Mouse (Mus musculus) gastrocnemius, postnatal 10 days (tissue): ENCODE results near the gene Gprasp2. TPM values are rescaled to one million over a fixed set of nuclear protein-coding genes. Genes with fewer than 3 reads are reported as not detected.
"Not testable (repeated sequence)": the region's sequence is repeated elsewhere in the genome, so short reads cannot be mapped to it uniquely, and the experiment has no call there.

Experiments
- DNase-seq: peaks from one replicate; pipeline ENCODE4 v3.0.0; 2021; ENCODE audit warnings: mixed read lengths
- long read RNA-seq, 2 experiments: library from polyadenylated mRNA; stranded (forward); transcript quantifications; one replicate each; pipeline ENCODE4 v2.0.0; 2021
- total RNA-seq, 2 experiments: library from RNA; stranded (reverse); gene quantifications; 2 replicates each; pipeline ENCODE4 v1.2.3; 2021

Gene Gprasp2
- total RNA-seq, result 1 to 10 TPM; 5.6 to 6.3 TPM
- long read RNA-seq, experiment 1, partial matches to known transcripts, result 0 of 4 reads
- long read RNA-seq, experiment 1, other reads (novel, unspliced or antisense), result 4 of 4 reads
- long read RNA-seq, experiment 2, partial matches to known transcripts, result 0 of 5 reads
- long read RNA-seq, experiment 2, other reads (novel, unspliced or antisense), result 5 of 5 reads

- peak; percentile 6 for DNase-seq
Measured at GRCm38 (mm10) chrX:135838521-135839360, at the start of gene Gprasp2. Gene Gprasp2 (plus strand): TSS chrX:135839034.

- DNase-seq, result no peak
Measured at GRCm38 (mm10) chrX:135791536-135791935, 47.3 kb upstream of the Gprasp2 start.

GRCm38 (mm10) chrX:135792326-135792725 is 46.5 kb upstream of the Gprasp2 start:
- DNase-seq, result no peak

GRCm38 (mm10) chrX:135795591-135796304 is 43.1 kb upstream of the Gprasp2 start:
- DNase-seq, result peak; percentile 27

- not testable (repeated sequence) for DNase-seq
Measured at GRCm38 (mm10) chrX:135796305-135797211, 42.3 kb upstream of the Gprasp2 start.

- peak; percentile 23 for DNase-seq
Measured at GRCm38 (mm10) chrX:135797212-135797644, 41.6 kb upstream of the Gprasp2 start, which contains the start of gene Bhlhb9. Gene Bhlhb9 (plus strand): TSS chrX:135797594.

GRCm38 (mm10) chrX:135804149-135804548 is 34.7 kb upstream of the Gprasp2 start:
- no peak for DNase-seq

- DNase-seq, result peak; percentile 11
Measured at GRCm38 (mm10) chrX:135805780-135806179, 33.1 kb upstream of the Gprasp2 start.

GRCm38 (mm10) chrX:135835896-135836295 is 2.9 kb upstream of the Gprasp2 start:
- not testable (repeated sequence) for DNase-seq

- no peak for DNase-seq
Measured at GRCm38 (mm10) chrX:135837896-135838295, 938 bp upstream of the Gprasp2 start.

GRCm38 (mm10) chrX:135839397-135840391 is 860 bp downstream of the Gprasp2 start:
- DNase-seq, result peak; percentile 7

- not testable (repeated sequence) for DNase-seq
Measured at GRCm38 (mm10) chrX:135866806-135867205, 28.0 kb downstream of the Gprasp2 start.

GRCm38 (mm10) chrX:135876679-135877078 is 37.8 kb downstream of the Gprasp2 start:
- no peak for DNase-seq

GRCm38 (mm10) chrX:135879626-135880025 is 40.8 kb downstream of the Gprasp2 start:
- no peak for DNase-seq

GRCm38 (mm10) chrX:135885411-135886233 is 46.8 kb downstream of the Gprasp2 start:
- DNase-seq, result peak; percentile 38

- peak; percentile 9 for DNase-seq
Measured at GRCm38 (mm10) chrX:135886234-135886585, 47.4 kb downstream of the Gprasp2 start.
